Mouse (Mus musculus): ENCODE results near the gene Cntfr.
A peak's percentile ranks its signal among the peaks of the same experiment; 100 is the strongest.
"Not testable (repeated sequence)": the region's sequence is repeated elsewhere in the genome, so short reads cannot be mapped to it uniquely, and the experiment has no call there.

Gene Cntfr

GRCm38 (mm10) chr4:41710229-41710628, 13.3 kb upstream of the Cntfr start:
- no peak for DNase-seq (ENCODE audit: low read depth, low spot score)

- DNase-seq (ENCODE audit: low read depth, low spot score), result peak; percentile 73
Measured at GRCm38 (mm10) chr4:41708192-41708745, 11.4 kb upstream of the Cntfr start.

- DNase-seq (ENCODE audit: low read depth, low spot score), result peak; percentile 94
Measured at GRCm38 (mm10) chr4:41707011-41707535, 10.2 kb upstream of the Cntfr start.

GRCm38 (mm10) chr4:41705922-41706754, 9.2 kb upstream of the Cntfr start:
- DNase-seq (ENCODE audit: low read depth, low spot score), result no peak

GRCm38 (mm10) chr4:41704651-41705050, 7.8 kb upstream of the Cntfr start:
- DNase-seq (ENCODE audit: low read depth, low spot score), result no peak

GRCm38 (mm10) chr4:41702226-41702625, 5.3 kb upstream of the Cntfr start:
- not testable (repeated sequence) for DNase-seq (ENCODE audit: low read depth, low spot score)

- not testable (repeated sequence) for DNase-seq (ENCODE audit: low read depth, low spot score)
Measured at GRCm38 (mm10) chr4:41700224-41700623, 3.3 kb upstream of the Cntfr start.

GRCm38 (mm10) chr4:41699783-41700182, 2.9 kb upstream of the Cntfr start, which contains the start of gene Il11ra1:
Il11ra1 (plus strand) TSS chr4:41699989.
- not testable (repeated sequence) for DNase-seq (ENCODE audit: low read depth, low spot score)

DNA sequence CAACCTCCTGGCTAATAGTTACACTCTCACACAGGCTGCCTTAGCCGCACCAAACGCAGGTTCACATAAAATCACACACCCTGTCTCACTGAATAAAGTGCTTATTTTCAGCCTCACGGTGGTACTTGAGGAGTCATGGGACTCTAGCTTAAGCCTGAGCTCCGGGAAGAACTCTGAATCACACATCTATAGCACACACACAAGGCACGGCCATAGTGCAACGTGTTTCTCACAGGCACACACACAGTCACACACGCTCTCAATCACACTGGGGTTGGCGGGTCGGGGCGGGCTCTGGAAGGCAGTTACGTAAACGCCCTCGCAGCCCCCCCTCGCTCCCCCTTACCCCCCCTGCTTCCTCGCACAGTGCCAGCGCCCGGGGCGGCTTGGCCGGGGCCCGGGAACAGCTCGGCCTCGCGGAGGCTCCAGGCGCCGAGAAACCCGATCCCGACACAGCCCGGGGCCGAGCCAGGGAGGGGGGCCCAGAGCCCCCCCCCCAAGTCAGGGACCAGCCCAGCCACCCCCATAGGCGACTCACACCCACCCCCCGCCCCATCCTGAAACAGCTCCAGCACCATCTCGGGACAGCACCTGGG, 1.6 kb upstream of the Cntfr start:
- not testable (repeated sequence) for DNase-seq (ENCODE audit: low read depth, low spot score)

- DNase-seq (ENCODE audit: low read depth, low spot score), result not testable (repeated sequence)
Measured at GRCm38 (mm10) chr4:41696452-41696851, 437 bp downstream of the Cntfr start.

- not testable (repeated sequence) for DNase-seq (ENCODE audit: low read depth, low spot score)
Measured at GRCm38 (mm10) chr4:41695800-41696199, 1.1 kb downstream of the Cntfr start.

DNA sequence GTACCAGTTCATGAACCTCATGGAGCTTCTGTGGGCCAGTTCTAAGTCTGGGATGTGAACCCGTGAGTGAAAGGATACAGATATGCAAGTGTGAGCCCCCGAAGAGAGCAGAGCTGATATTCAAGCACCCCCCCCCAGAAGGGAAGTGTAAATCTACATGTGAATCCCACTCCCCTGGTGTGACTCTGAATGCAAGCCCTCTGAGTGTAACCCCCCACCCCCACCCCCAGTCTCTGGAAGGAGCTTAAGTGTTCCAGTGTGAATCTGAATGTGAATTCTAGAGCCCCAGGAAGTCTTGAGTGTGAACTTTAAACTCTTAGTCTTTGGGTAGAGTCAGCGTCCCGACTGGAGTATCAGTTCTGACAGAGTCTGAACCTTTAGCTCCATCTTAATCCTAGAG, 3.4 kb downstream of the Cntfr start:
- not testable (repeated sequence) for DNase-seq (ENCODE audit: low read depth, low spot score)

DNA sequence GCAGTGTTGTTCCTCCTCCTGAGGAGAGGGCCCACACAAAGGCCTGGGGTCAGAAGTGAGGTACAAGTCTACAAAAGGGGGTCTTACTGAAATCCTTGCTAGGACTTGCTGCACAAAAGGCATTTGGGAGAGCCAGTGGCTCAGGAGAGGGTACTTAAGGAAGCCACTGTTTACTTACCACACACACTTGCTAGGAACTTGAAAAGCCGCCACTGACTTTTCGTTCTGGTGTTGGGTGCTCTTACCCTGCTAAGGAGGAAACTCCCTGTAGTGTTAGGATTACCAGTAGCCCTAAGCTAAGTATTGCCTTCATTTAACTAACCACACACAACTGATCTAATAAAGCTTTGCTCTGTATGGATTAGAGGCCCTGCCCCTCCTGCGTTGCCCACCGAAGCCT, 6.9 kb downstream of the Cntfr start:
- not testable (repeated sequence) for DNase-seq (ENCODE audit: low read depth, low spot score)

DNA sequence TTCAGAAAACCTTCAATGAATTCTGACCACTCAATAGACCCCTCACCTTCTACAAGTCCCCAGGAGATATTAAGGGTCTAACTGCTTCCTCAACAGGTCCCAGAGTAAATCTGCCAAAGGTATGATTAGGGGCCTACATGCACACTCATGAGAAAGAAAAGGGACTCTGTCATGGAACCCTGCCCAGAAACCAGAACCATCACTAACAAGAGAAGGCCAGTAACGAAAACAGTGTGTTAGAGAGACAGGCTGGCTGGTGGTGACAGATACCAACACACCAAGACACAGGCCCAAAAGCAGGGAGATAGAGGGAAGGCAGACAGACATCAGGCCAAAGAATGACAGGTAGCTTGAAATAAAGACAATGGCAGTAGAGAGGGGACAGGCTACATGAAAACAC, 8.3 kb downstream of the Cntfr start:
- peak; percentile 40 for DNase-seq (ENCODE audit: low read depth, low spot score)

DNA sequence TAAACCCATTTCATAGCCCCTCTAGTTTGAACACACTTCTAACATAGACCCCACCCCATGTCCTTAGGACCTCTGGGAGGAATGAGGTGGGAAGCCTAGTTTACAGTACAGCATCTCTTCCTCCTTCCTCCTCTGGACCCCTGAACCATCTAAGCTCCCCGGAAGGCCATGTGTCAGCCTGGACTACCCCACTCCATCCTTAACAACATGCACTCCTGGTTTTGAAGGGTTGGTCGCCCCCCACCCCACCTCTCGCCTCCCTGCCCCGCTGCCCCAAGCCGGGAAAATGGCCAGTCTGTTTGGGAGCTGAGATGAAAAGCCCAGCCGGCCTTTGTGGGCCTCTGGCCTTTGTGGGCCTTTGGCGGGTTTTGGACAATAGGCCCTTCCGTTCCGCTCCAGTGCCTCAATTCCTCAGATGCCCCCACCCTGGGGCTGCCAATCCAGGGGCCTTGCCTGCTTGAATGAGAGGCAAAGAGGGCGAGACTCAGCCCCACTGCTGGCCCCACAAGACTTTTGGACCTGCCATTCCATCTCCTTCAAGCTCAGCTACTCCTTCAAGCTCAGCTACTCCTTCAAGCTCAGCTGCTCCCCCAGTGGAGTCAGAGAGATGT, 10.9 kb downstream of the Cntfr start:
- not testable (repeated sequence) for DNase-seq (ENCODE audit: low read depth, low spot score)

DNA sequence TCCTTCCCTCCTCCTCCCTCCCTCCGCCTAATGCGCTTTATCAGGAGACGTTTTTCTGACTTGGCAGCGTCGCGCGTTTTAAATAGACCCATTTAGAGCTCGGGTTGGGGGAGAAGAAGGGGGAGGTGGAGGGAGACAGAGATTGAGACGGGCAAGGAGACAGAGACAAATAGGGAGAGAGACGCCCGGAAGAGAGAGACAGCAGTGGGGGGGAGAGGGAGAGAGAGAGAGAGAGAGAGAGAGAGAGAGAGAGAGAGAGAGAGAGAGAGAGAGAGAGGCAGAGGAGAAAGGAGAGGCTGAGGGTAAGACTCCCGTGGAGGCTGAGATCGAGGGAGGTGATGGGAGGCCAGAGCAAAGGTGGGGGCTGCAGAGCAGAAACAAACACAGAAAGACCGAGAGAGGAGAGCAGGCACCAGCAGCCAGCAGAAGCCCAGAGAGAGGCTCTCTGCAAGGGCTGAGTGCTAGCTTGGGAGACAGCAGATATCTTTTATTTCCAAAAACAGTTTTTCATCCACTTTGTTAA, 11.9 kb downstream of the Cntfr start:
- not testable (repeated sequence) for DNase-seq (ENCODE audit: low read depth, low spot score)

GRCm38 (mm10) chr4:41684131-41684930, 12.6 kb downstream of the Cntfr start:
- DNase-seq (ENCODE audit: low read depth, low spot score), result not testable (repeated sequence)

DNA sequence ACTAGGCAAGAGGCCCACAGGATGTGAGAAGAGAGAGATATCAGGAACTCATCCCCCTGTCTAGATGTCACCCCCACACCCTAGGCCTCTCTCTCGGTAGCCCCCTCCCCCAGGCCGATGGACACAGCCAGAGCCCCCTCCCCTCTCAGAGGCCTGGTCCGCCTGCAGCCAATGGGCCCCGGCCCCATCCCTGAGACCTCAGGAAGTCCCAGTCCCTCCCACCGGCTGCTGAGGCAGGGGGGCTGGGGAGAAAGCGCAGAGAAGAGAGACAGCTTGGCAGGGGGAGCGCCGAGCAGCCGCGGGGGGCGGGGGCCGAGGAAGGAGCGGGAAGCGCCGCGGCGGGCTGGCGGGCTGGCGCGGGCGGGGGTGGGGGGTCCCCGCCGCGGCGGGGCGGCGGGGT, 13.6 kb downstream of the Cntfr start:
- DNase-seq (ENCODE audit: low read depth, low spot score), result not testable (repeated sequence)

DNA sequence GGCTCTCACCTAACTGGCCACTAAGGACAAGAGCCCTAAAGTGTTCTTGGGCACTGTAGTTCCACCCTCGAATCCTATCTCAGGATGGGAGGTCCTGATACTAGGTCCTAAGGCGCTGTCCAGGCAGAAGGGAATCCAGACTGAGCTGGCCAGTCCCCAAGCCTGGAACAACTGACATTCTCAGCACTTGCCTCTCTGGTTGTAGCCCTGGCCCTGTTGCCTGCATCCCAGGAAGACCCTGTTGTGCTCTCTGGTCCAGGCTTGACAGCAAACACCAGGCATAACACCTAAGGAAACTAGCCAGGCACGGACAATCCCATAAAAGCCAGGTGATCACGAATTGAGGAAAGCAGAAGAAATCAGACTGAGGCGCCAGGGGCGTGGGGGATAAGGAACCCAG, 14.1 kb downstream of the Cntfr start:
- DNase-seq (ENCODE audit: low read depth, low spot score), result no peak

DNA sequence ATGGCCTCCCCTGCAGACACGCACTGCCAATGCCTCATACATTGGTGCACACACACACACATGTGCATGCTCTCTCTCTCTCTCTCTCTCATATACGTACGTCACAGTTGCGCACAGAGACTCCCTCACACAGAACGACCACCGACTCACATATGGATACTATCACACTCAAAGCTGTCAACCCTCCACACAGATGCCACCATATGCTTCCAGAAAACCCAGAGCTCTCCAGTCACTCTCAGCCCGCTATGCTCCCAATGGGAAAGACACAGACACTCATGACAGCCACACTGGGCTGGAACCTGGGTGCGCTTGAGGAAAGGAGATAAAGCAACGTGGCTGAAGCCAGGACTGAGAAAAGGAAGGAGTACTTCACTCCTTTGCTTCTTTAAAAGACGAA, 14.9 kb downstream of the Cntfr start:
- peak; percentile 29 for DNase-seq (ENCODE audit: low read depth, low spot score)

- peak; percentile 87 for DNase-seq (ENCODE audit: low read depth, low spot score)
Measured at GRCm38 (mm10) chr4:41681176-41681575, 15.7 kb downstream of the Cntfr start.

Measured in brain, adult 2 months (tissue).